Mouse (Mus musculus): Measurements from ENCODE around the gene Tas2r116.

Gene Tas2r116

GRCm38 (mm10) chr6:132855138-132855537 lies at the start of gene Tas2r116:
Tas2r116 (plus strand) TSS chr6:132855438.
- in situ Hi-C loops (cut with MboI; ENCODE audit: unreplicated experiment in 2 of 2), result no loop called here

GRCm38 (mm10) chr6:132846842-132847241 lies 8.4 kb upstream of the Tas2r116 start, which contains the start of gene Tas2r123:
Tas2r123 (plus strand) TSS chr6:132847142.
- in situ Hi-C loops (cut with MboI; ENCODE audit: unreplicated experiment in 2 of 2), result loop anchor here in 1 of 2 experiments (10.0 kb wide), 1 partner anchor 202 kb away; no protein-coding TSS in a partner anchor

GRCm38 (mm10) chr6:132867708-132868107 lies 12.5 kb downstream of the Tas2r116 start, which contains the start of gene Tas2r110:
Tas2r110 (plus strand) TSS chr6:132868008.
- in situ Hi-C loops (cut with MboI; ENCODE audit: unreplicated experiment in 2 of 2), result loop anchor here in 1 of 2 experiments (10.0 kb wide), 1 partner anchor 93 kb away; the partner anchor contains the start of gene Tas2r136

- in situ Hi-C loops (cut with MboI; ENCODE audit: unreplicated experiment in 2 of 2), result no loop called here
These were observed 37.5 kb downstream of the Tas2r116 start, which contains the start of gene Tas2r113 for GRCm38 (mm10) chr6:132892711-132893110. Tas2r113 (plus strand) TSS chr6:132893011.

Measured in v-Abl transformed pro-B cells (cell line).